Mouse (Mus musculus) stomach, embryonic 14.5 days (tissue): ENCODE measurements around the gene Cklf. TPM values are rescaled to one million over a fixed set of nuclear protein-coding genes. Genes with fewer than 3 reads are reported as not detected.

Experiments
- ATAC-seq: fragments of 200-750 bp; cut with Nextera tagmentation; 2 replicates; pipeline ENCODE4 v1.8.0; 2017; ENCODE audit warnings: low read depth, moderate TSS enrichment; ENCODE audit not compliant: insufficient number of reproducible peaks, insufficient read depth, low FRiP score
- H3K27ac ChIP-seq: fragments of 300-500 bp; sonication (generic); 2 replicates; pipeline ENCODE4 v1.5.1; 2014; ENCODE audit warnings: mild to moderate bottlenecking, low read length, moderate library complexity, mixed read lengths
- H3K27me3 ChIP-seq: fragments of 300-500 bp; sonication (generic); 2 replicates; pipeline ENCODE4 v1.6.1; 2014; ENCODE audit warnings: low read length, control low read depth, mixed read lengths; ENCODE audit not compliant: control insufficient read depth, insufficient read depth
- H3K36me3 ChIP-seq: fragments of 300-500 bp; sonication (generic); 2 replicates; pipeline ENCODE4 v1.6.1; 2014; ENCODE audit warnings: mild to moderate bottlenecking, control low read depth, low read length, moderate library complexity, mixed read lengths; ENCODE audit not compliant: control insufficient read depth, insufficient read depth
- H3K4me1 ChIP-seq: fragments of 300-500 bp; sonication (generic); 2 replicates; pipeline ENCODE4 v1.6.1; 2014; ENCODE audit warnings: low read length, control low read depth, mixed read lengths; ENCODE audit not compliant: control insufficient read depth, insufficient read depth
- H3K4me2 ChIP-seq: fragments of 300-500 bp; sonication (generic); replicated peaks from 2 replicates; pipeline ENCODE4 v1.6.1; 2014; ENCODE audit warnings: low read depth, low read length, control low read depth
- H3K4me3 ChIP-seq: fragments of 300-500 bp; sonication (generic); 2 replicates; pipeline ENCODE4 v1.5.1; 2014; ENCODE audit warnings: low read depth, low read length, control low read depth
- H3K9ac ChIP-seq: fragments of 300-500 bp; sonication (generic); replicated peaks from 2 replicates; pipeline ENCODE4 v1.6.1; 2014; ENCODE audit warnings: low read depth, mild to moderate bottlenecking, control low read depth, low read length, moderate library complexity, mixed read lengths
- H3K9me3 ChIP-seq: fragments of 300-500 bp; sonication (generic); 2 replicates; pipeline ENCODE4 v1.6.1; 2016; ENCODE audit warnings: low read depth, low read length, control low read depth; ENCODE audit not compliant: control insufficient read depth
- WGBS: fragments of 180-500 bp; shearing (Covaris S2); extraction: QIAGEN DNeasy Blood & Tissue Kit; methylation state at CpG from one replicate; pipeline ENCODE4 v1.1.7; 2014; 5-methylcytosine and 5-hydroxymethylcytosine counted together
- polyA plus RNA-seq: library from polyadenylated mRNA; unstranded; fragments of >200 nt; fragmentation: Nextera tagmentation; extraction: Ambion mirVana; gene quantifications from 2 replicates; pipeline ENCODE4 v1.2.1, GENCODE M21; 2014

Cklf gene
- polyA plus RNA-seq, 1 experiment from 2014 or later, result 53.4 TPM

DNA sequence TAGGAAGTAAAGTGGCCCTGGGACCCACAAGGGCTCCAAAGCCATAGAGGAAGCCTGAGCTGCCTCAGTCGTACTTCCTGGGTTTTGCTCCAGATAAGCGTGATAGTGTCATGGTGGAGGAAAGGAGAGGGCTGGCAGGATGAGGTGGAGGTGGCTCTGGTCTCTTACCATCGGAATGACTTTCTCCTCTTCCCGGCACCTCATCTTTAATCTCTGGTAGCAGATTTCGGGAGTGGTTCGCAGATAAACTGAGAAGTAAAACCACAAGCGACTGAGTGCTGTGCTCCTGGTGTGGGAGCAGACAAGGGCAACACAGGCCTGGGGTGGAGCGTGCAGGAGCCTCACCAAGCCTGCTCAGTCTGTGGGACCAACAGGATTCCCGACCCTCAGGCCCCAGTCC, 20.3 kb upstream of the Cklf start:
- Histone ChIP-seq H3K4me2 (no peak overlapping the region), H3K27me3 (no peaks in the 10 kb centered on the region), H3K9ac (no peak overlapping the region), H3K9me3 (no peaks in the 10 kb centered on the region), H3K4me3 (no peak overlapping the region), H3K36me3 (peaks cover 50% of the 10 kb centered on the region), H3K4me1 (no peaks in the 10 kb centered on the region), H3K27ac (no peak overlapping the region)
- 86% methylated on average over 9 of the region's 9 CpGs for WGBS
- ATAC-seq, result no peak

DNA sequence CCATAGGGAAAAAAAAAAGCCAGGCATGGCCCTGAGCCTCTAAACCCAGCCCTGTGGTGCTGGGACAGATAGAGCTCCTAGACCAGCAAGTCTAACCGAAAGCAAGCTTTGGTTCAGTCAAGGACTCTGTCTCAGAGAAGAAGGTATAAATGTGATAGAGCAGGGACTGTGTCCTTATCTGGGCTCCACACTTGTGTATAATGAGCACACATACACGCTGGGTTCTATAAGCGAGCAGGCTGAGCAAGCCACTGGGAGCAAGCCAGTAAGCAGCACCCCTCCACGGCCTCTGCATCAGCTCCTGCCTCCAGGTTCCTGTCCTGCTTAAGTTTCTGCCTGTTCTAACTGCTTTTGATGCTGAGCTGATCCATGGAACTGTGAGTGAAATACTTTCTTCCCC, 18.6 kb upstream of the Cklf start:
- ATAC-seq, result no peak
- no peak overlapping the region for H3K27ac ChIP-seq
- H3K9ac ChIP-seq, result no peak overlapping the region
- H3K27me3 ChIP-seq, result no peaks in the 10 kb centered on the region
- H3K9me3 ChIP-seq, result no peaks in the 10 kb centered on the region
- peaks cover 57% of the 10 kb centered on the region for H3K36me3 ChIP-seq
- H3K4me2 ChIP-seq, result no peak overlapping the region
- no peaks in the 10 kb centered on the region for H3K4me1 ChIP-seq
- WGBS, result 99% methylated on average over 4 of the region's 4 CpGs
- no peak overlapping the region for H3K4me3 ChIP-seq

DNA sequence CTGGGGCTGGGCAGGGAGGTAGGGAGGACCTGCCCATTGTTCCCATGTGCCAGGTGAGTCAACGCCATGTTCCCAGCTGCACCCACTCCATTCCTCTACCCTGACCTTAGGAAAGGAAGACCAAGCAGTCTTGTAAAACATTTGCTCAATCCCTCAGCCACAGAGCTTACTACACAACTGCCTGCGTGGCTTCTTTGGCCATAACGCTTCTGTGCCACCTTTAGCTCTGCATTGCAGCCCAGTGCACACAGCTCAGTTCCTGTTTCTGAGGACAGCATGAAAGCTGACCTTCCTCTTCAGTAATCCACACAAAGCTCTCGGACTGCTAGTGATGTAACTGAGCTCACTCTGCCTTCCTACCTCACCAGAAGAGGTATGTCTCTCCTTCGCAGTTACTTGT, 17.7 kb upstream of the Cklf start:
- H3K27ac ChIP-seq, result no peak overlapping the region
- no peaks in the 10 kb centered on the region for H3K9me3 ChIP-seq
- 95% methylated on average over 5 of the region's 5 CpGs for WGBS
- no peak overlapping the region for H3K4me3 ChIP-seq
- no peaks in the 10 kb centered on the region for H3K4me1 ChIP-seq
- ATAC-seq, result no peak
- no peak overlapping the region for H3K9ac ChIP-seq
- no peaks in the 10 kb centered on the region for H3K27me3 ChIP-seq
- H3K36me3 ChIP-seq, result peaks cover 55% of the 10 kb centered on the region
- no peak overlapping the region for H3K4me2 ChIP-seq

DNA sequence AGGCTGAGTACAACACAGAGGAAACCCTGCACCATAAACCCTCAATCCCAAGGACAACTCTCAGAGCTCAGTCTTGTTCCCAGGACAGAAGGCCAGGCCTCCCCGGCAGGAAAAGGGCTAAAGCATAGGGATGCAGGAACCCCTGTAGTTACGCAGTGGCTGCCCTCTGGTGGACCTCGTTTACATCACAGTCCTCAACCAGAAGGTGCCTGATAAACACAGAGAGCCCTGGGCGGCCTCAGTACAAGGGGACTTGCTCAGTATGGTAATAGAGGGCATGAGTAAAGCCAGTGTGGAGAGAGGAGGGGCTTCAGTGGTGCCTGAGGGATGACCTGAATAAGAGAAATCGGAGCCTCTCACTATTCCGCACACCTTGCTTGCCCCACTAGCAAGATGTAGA, 16.1 kb upstream of the Cklf start:
- no peak for ATAC-seq
- Histone ChIP-seq H3K9ac (no peak overlapping the region), H3K4me1 (no peaks in the 10 kb centered on the region), H3K4me2 (no peak overlapping the region), H3K27me3 (no peaks in the 10 kb centered on the region), H3K4me3 (no peak overlapping the region), H3K27ac (no peak overlapping the region), H3K36me3 (peaks cover 56% of the 10 kb centered on the region), H3K9me3 (no peaks in the 10 kb centered on the region)
- WGBS, result 44% methylated on average over 6 of the region's 6 CpGs

DNA sequence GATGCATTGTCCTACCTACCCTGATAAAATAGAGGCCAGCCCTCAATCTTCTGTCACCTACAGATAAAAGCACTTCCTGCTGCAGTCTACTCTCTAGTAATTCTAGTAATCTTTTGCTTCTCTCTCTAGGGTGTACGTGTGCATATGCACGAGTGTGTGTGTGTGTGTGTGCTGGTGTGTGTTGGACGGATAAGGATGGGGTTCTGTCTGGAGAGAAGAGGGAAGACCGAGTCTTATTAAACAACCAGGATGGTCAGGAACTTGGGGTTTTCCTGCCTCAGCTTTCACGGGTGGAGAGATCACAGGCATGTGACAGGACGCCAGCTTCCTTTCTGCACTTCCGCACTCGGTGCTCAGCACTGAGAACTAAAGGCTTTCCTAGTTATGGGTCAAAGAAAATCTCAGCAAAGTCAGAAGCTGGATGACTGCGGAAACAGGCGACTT, 11.2 kb upstream of the Cklf start:
- H3K9ac ChIP-seq, result no peak overlapping the region
- H3K4me3 ChIP-seq, result no peak overlapping the region
- no peaks in the 10 kb centered on the region for H3K4me1 ChIP-seq
- H3K27me3 ChIP-seq, result no peaks in the 10 kb centered on the region
- H3K36me3 ChIP-seq, result peaks cover 54% of the 10 kb centered on the region
- H3K4me2 ChIP-seq, result no peak overlapping the region
- no peak overlapping the region for H3K27ac ChIP-seq
- no peak for ATAC-seq
- WGBS, result 83% methylated on average over 10 of the region's 10 CpGs
- no peaks in the 10 kb centered on the region for H3K9me3 ChIP-seq

DNA sequence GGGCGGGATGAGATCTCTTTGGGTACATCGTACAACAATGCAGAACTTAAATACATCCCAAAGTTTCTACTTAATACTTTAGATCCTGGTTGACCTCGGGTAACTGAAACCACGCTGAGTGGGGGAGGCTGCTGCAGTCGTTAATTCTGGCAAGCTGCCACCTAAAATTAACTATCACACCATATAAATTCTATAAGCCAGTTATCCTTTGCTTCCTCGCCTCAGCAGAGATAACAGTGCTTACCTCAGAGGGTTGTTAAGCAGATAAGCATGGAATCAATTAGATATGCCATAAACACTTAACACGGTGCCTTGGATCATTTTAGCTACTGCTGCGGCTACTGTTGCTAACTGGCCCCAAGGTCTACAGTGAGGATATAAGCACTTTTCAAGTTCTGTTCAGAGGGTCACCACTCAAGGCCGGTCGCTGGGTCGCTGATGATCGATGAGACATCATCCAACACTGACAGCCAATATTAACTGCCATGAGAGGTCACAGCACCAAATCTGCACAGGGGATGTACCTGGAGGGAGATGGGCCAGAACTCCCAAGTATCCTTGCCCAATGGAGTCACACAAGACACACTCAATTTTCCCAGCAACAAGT, 8.5 kb upstream of the Cklf start:
- Histone ChIP-seq H3K4me3 (no peak overlapping the region), H3K4me1 (0 out of 2 replicates have a peak, but pooled peaks cover 4% of the 10 kb centered on the region), H3K36me3 (peaks cover 42% of the 10 kb centered on the region), H3K4me2 (no peak overlapping the region), H3K27me3 (no peaks in the 10 kb centered on the region), H3K9me3 (no peaks in the 10 kb centered on the region), H3K27ac (no peak overlapping the region), H3K9ac (no peak overlapping the region)
- no peak for ATAC-seq
- 79% methylated on average over 12 of the region's 12 CpGs for WGBS

DNA sequence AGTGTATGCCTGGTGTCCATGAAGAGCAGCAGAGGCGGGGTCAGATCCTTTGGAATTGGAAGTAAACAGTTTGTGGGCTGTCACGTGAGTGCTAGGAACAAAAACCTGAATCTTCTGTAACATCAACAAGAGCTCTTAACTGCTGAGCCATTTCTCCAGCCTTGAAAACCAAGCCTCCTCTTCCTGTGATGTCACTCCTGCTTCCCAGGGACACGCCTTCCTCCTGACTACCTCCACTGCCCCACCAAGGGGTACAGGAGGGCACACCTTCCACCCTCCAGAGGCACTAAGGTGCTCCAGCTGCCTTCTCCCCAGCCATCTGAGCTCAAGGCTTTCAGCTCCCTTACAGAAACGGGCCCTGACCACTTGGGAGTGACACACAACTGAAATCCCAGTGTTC, 4.0 kb upstream of the Cklf start:
- Histone ChIP-seq H3K4me3 (no peak overlapping the region), H3K9ac (no peak overlapping the region), H3K27ac (no peak overlapping the region), H3K4me2 (no peak overlapping the region), H3K36me3 (peaks cover 5% of the 10 kb centered on the region; the same call in 1 of the 2 replicates), H3K27me3 (no peaks in the 10 kb centered on the region), H3K4me1 (peaks cover 9% of the 10 kb centered on the region), H3K9me3 (no peaks in the 10 kb centered on the region)
- 79% methylated on average over 4 of the region's 4 CpGs for WGBS
- no peak for ATAC-seq

DNA sequence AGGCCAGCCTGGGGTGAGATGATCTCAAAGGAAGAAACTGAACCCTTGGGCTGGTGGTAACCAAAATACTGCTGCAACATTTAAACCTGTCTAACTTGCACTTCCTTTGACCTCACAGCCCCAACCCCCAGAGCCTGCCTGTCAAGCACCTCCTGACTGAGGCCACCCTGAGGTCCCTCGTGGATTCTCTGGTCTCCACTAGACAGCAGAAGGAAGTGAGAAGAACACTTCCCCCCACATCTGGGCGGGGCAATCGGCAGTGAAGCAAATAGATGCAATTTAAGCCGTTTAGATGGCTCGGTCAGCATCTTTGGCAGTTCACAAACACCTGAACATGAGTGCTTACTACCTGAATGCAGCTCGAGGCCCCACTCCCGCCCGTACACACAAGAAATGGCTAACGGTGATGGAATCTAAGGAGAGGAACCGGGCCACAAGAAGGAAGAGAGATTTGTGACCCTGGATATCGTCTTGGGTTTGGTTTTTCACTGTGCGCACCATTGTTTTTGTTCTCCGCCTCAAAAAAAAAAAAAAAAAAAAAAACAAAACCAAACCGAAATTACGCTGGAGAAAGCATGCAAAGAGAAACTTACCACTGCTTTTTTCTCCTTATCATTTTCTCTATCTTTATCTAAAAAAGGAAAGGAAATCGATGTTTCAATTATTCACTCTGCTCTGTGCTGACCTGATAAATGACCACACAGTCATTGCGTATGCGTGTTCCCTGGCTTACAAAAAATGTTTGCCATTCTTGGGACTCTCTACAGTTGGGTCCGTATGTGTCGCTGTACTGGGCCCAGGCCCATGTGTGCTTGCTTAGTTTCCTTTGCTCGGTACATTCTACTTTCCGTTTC, 3.4 kb upstream of the Cklf start:
- Histone ChIP-seq H3K4me1 (peaks cover 9% of the 10 kb centered on the region), H3K27ac (no peak overlapping the region), H3K36me3 (peaks cover 5% of the 10 kb centered on the region; the same call in 1 of the 2 replicates), H3K4me2 (peak overlapping the region; percentile 76), H3K4me3 (peak overlapping the region; percentile 87), H3K9ac (peak overlapping the region; percentile 61; the same call in 1 of the 2 replicates), H3K27me3 (no peaks in the 10 kb centered on the region), H3K9me3 (no peaks in the 10 kb centered on the region)
- no peak for ATAC-seq
- 64% methylated on average over 22 of the region's 22 CpGs for WGBS
